Mouse (Mus musculus) frontal cortex, adult 2 months (tissue): ENCODE data around the gene Olfr310. TPM values are rescaled to one million over a fixed set of nuclear protein-coding genes. Genes with fewer than 3 reads are reported as not detected.

Source experiments
- DNase-seq, 2 experiments: peaks; one replicate each; pipeline ENCODE4 v3.0.0; 2022; ENCODE audit warnings: low spot score in 1 of 2; ENCODE audit errors: extremely low spot score in 1 of 2
- polyA plus RNA-seq: library from polyadenylated mRNA; depleted of rRNA; stranded (reverse); fragments of >200 nt; gene quantifications from 2 replicates; pipeline ENCODE4 v1.2.3, GENCODE M21; 2012; rRNA removed

Olfr310 gene
- not detected in 2 replicates for polyA plus RNA-seq

DNA sequence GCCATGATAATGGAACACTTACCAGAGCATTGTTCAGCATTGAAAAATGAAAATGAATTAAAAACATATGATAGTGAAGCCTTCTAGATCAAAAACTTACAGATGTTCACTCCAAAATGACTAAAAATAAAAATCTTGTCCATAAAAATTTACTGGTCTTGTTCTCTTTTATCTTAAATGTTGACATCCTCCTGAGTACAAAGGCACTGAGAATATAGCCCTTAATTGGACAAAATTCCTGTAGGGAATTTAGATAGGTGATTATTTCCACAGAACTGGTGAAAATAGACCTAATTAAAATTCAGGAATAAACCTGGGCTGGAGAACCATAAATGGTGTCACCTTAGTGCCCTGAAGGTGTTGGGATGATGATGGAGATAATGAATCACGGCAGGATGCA is at the start of gene Olfr310:
Gene Olfr310, minus strand, starts transcription at position 101 of the 400 bp plus-strand sequence.
- DNase-seq = no peak

DNA sequence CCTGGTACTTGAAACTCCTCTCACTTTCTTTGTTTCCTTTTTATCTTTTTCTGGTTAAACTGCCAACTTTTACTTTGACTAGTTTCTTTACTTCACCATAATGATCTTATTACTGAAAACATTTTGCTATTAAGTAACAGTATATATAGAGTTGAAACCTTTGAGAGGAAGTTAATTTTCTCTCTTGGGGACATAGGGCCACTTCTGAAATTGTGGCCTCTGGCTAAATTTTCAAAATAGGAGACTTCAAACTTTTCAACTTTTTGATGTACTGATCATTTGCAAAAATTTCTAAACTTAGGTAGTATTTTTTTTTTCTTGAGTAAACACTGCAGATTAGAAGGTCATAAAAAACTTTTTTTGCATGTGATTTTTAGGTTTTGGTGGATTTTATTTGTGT is 48.6 kb upstream of the Olfr310 start, which contains the start of gene Olfr308:
Gene Olfr308, minus strand, starts transcription at position 101 of the 400 bp plus-strand sequence.
- no peak for DNase-seq

DNA sequence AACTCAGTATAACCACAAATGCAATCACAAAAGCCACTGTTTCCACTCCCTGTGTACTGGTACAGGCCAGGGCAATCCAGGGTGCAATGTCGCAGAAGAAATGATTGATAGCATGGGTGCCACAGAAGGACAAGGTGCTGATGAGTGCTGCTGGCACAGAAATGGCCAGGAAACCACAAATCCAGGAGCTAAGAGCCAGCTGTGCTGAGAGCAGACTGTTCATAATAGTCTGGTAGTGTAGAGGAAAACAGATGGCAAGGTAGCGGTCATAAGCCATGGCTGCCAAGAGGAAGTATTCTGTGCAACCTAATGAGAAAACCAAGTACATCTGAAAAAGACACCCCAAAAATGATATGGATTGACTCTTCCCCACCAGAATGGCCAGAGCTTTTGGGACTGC is 44.4 kb upstream of the Olfr310 start:
- DNase-seq = no peak

DNA sequence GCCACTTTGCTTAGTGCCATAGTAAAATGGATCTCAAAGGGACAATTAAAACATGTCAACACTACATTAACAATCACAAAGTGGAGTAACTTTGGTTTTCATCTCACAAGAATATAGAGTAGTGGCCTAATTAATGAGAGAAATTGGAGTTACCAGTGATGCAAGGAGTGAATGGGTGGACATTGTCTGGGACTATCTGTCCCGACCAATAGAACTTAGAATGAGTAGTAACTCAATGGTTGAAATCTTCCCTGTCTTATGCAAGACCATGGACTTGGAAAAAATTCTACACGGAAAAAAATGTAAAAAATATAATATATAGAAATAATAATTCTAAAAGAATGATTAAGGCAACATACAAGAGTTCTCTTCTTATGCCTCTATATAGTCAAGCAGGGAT is 36.6 kb upstream of the Olfr310 start, which contains the start of gene Olfr309:
Gene Olfr309, minus strand, starts transcription at position 101 of the 400 bp plus-strand sequence.
- DNase-seq = no peak

DNA sequence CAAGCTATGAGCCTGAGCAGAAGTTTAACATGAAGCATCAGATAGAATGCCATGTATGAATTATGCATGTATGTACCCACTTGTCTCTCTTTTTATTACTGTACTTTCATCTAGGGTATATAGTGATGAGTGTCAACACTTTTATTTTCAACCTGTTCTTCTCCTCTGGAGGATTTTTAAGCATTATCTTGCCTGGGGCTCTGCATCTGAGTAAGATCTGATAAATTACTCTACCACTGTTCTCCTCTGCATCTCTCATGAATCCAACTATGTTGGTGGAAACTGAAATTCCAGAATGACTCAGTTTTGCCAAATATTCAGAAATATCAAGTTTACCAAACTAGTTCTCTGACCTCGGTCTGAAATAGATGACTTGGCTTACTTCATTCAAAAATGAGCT is 30.8 kb downstream of the Olfr310 start, which contains the start of gene Vmn2r76:
Gene Vmn2r76, minus strand, starts transcription at position 101 of the 400 bp plus-strand sequence.
- no peak for DNase-seq

Other genes starting within 250 kb of the Olfr310 start
- gene Vmn2r75, start 105.4 kb downstream of the Olfr310 start, polyA plus RNA-seq = not detected in 2 replicates
- not detected in 2 replicates for gene Vmn2r76, start 30.9 kb downstream of the Olfr310 start, polyA plus RNA-seq
- gene Olfr309, start 36.5 kb upstream of the Olfr310 start, polyA plus RNA-seq = 0.12 and 0.32 TPM in 2 replicates
- not detected in 2 replicates for gene Olfr308, start 48.5 kb upstream of the Olfr310 start, polyA plus RNA-seq
- gene Olfr307, start 60.4 kb upstream of the Olfr310 start, polyA plus RNA-seq = not detected in 2 replicates
- not detected in 2 replicates for gene Olfr305, start 89.8 kb upstream of the Olfr310 start, polyA plus RNA-seq
- gene Olfr304, start 109.5 kb upstream of the Olfr310 start, polyA plus RNA-seq = not detected in 2 replicates
- gene Olfr303, start 120.6 kb upstream of the Olfr310 start, polyA plus RNA-seq = not detected in 2 replicates
- not detected in 2 replicates for gene Olfr301, start 126.7 kb upstream of the Olfr310 start, polyA plus RNA-seq
- gene Olfr299, start 182.7 kb upstream of the Olfr310 start, polyA plus RNA-seq = not detected in 2 replicates
- gene Olfr298, start 215.3 kb upstream of the Olfr310 start, polyA plus RNA-seq = not detected in 2 replicates
- gene Olfr297, start 242.8 kb upstream of the Olfr310 start, polyA plus RNA-seq = 0.11 TPM in 1 of 2 replicates, not detected in the other